Mouse (Mus musculus) right cerebral cortex, postnatal 36 days (tissue): ENCODE measurements around the gene Eya2.
A peak's percentile ranks its signal among the peaks of the same experiment; 100 is the strongest.
"Not testable (repeated sequence)": the region's sequence is repeated elsewhere in the genome, so short reads cannot be mapped to it uniquely, and the experiment has no call there.

Experiments used
- DNase-seq, 2 experiments: peaks; one replicate each; pipeline ENCODE4 v3.0.0; 2022; ENCODE audit warnings: low spot score in 2 of 2, mixed read lengths in 1 of 2

Eya2 gene

GRCm38 (mm10) chr2:165778927-165779326, 184.1 kb downstream of the Eya2 start:
- peak; percentile 72 to 78 for DNase-seq

GRCm38 (mm10) chr2:165782324-165782723, 187.5 kb downstream of the Eya2 start:
- peak; percentile 52 to 72 for DNase-seq

GRCm38 (mm10) chr2:165785312-165786036, 190.6 kb downstream of the Eya2 start:
- DNase-seq: no peak

- DNase-seq: no peak
Observed at GRCm38 (mm10) chr2:165786467-165786866, 191.6 kb downstream of the Eya2 start.

- DNase-seq: peak; percentile 50 to 59
Observed at GRCm38 (mm10) chr2:165788005-165788404, 193.2 kb downstream of the Eya2 start.

- DNase-seq: no peak
Observed at GRCm38 (mm10) chr2:165788796-165789195, 194.0 kb downstream of the Eya2 start.

GRCm38 (mm10) chr2:165789667-165790066, 194.8 kb downstream of the Eya2 start:
- no peak for DNase-seq

GRCm38 (mm10) chr2:165791026-165791425, 196.2 kb downstream of the Eya2 start:
- no peak for DNase-seq

GRCm38 (mm10) chr2:165791657-165792056, 196.8 kb downstream of the Eya2 start:
- DNase-seq: no peak

- no peak for DNase-seq
Observed at GRCm38 (mm10) chr2:165792431-165793282, 197.8 kb downstream of the Eya2 start.

GRCm38 (mm10) chr2:165793283-165793638, 198.4 kb downstream of the Eya2 start:
- DNase-seq: no peak

- DNase-seq: no peak
Observed at GRCm38 (mm10) chr2:165797876-165798275, 203.0 kb downstream of the Eya2 start.

- not testable (repeated sequence) for DNase-seq
Observed at GRCm38 (mm10) chr2:165800174-165800573, 205.3 kb downstream of the Eya2 start.

- DNase-seq: no peak
Observed at GRCm38 (mm10) chr2:165808179-165808975, 213.5 kb downstream of the Eya2 start.

- DNase-seq: no peak
Observed at GRCm38 (mm10) chr2:165809091-165809490, 214.3 kb downstream of the Eya2 start.

GRCm38 (mm10) chr2:165809901-165810477, 215.2 kb downstream of the Eya2 start:
- no peak for DNase-seq

GRCm38 (mm10) chr2:165811536-165811935, 216.7 kb downstream of the Eya2 start:
- DNase-seq: no peak

GRCm38 (mm10) chr2:165812889-165813288, 218.1 kb downstream of the Eya2 start:
- no peak for DNase-seq

GRCm38 (mm10) chr2:165815103-165815880, 220.5 kb downstream of the Eya2 start:
- no peak for DNase-seq

GRCm38 (mm10) chr2:165817437-165817836, 222.6 kb downstream of the Eya2 start:
- peak in 1 of 2 experiments; percentile 74 for DNase-seq

- no peak for DNase-seq
Observed at GRCm38 (mm10) chr2:165818570-165818969, 223.7 kb downstream of the Eya2 start.
